Mouse (Mus musculus): ENCODE data around the gene Arvcf.

DNA sequence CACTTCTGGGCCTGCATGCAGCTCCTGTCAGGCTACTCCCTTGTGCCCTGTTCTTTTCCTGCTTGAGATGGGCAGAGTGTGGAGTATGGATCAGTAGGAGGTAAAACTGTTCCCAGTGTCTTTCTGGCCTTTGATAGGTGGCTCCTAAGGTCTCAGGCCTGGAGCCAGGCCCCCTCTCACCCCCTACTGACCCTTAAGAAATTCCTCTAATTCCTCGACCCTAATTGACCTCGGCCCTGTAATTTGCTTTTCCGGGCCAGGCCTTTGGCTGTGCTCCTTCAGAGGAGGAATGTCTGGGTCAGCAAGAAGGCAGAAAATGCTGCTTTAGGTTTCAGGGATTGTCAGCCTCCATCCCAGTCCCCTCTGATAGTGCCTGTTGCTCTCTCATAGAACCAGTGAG, 35.8 kb downstream of the Arvcf start:
- no peak for TF ChIP-seq CTCF (IDR thresholded peaks at IDR 0.05; ENCODE audit: low read depth, low read length)
- no peak for TF ChIP-seq TAL1 (conservative IDR thresholded peaks at IDR 0.05; ENCODE audit: low read depth, low read length)
- no peak for TF ChIP-seq GATA1 (IDR thresholded peaks at IDR 0.05; ENCODE audit: borderline replicate concordance, low read length)
